Mouse (Mus musculus) heart, embryonic 16.5 days (tissue): Measurements from ENCODE around the gene Spata18. TPM values are rescaled to one million over a fixed set of nuclear protein-coding genes. Genes with fewer than 3 reads are reported as not detected.

Experiments used
- ATAC-seq: fragments of 200-750 bp; cut with Nextera tagmentation; replicated peaks from 2 replicates; pipeline ENCODE4 v1.8.0; 2017; ENCODE audit warnings: moderate number of reproducible peaks; ENCODE audit not compliant: insufficient read depth, low FRiP score; ENCODE audit errors: extremely low read depth
- H3K27ac ChIP-seq: fragments of 300-500 bp; sonication (generic); 2 replicates; pipeline ENCODE4 v1.5.1; 2014; ENCODE audit warnings: mild to moderate bottlenecking, low read length, control low read depth, moderate library complexity
- H3K27me3 ChIP-seq: fragments of 300-500 bp; sonication (generic); 2 replicates; pipeline ENCODE4 v1.6.1; 2014; ENCODE audit warnings: low read length, mixed read lengths; ENCODE audit not compliant: control insufficient read depth, insufficient read depth
- H3K36me3 ChIP-seq: fragments of 300-500 bp; sonication (generic); 2 replicates; pipeline ENCODE4 v1.6.1; 2014; ENCODE audit not compliant: control insufficient read depth, insufficient read depth
- H3K4me1 ChIP-seq: fragments of 300-500 bp; sonication (generic); 2 replicates; pipeline ENCODE4 v1.6.1; 2014; ENCODE audit warnings: low read length, mixed read lengths; ENCODE audit not compliant: control insufficient read depth, insufficient read depth
- H3K4me2 ChIP-seq: fragments of 300-500 bp; sonication (generic); 2 replicates; pipeline ENCODE4 v1.6.1; 2014; ENCODE audit warnings: low read depth, mild to moderate bottlenecking, control low read depth, low read length
- H3K4me3 ChIP-seq: fragments of 300-500 bp; sonication (generic); 2 replicates; pipeline ENCODE4 v1.5.1; 2014; ENCODE audit warnings: mild to moderate bottlenecking, control low read depth, low read length
- H3K9ac ChIP-seq: fragments of 300-500 bp; sonication (generic); 2 replicates; pipeline ENCODE4 v1.6.1; 2014; ENCODE audit warnings: low read length, control low read depth
- H3K9me3 ChIP-seq: fragments of 300-500 bp; sonication (generic); replicated peaks from 2 replicates; pipeline ENCODE4 v1.6.1; 2016; ENCODE audit warnings: low read length; ENCODE audit not compliant: control insufficient read depth
- WGBS: fragments of 180-500 bp; shearing (Covaris S2); extraction: QIAGEN DNeasy Blood & Tissue Kit; methylation state at CpG from one replicate; pipeline ENCODE4 v1.1.7; 2014; 5-methylcytosine and 5-hydroxymethylcytosine counted together
- polyA plus RNA-seq: library from polyadenylated mRNA; unstranded; fragments of >200 nt; fragmentation: Nextera tagmentation; extraction: Ambion mirVana; gene quantifications from 2 replicates; pipeline ENCODE4 v1.2.1, GENCODE M21; 2015

Spata18 gene
- polyA plus RNA-seq, 1 experiment from 2014 or later, result 1.5 TPM

- 80% methylated on average over 6 of the region's 6 CpGs for WGBS
- Histone ChIP-seq H3K4me1 (peaks cover 1% of the 10 kb centered on the region), H3K4me2 (no peak overlapping the region), H3K4me3 (no peak overlapping the region), H3K27me3 (no peaks in the 10 kb centered on the region), H3K9me3 (no peaks in the 10 kb centered on the region), H3K9ac (no peak overlapping the region), H3K36me3 (no peaks in the 10 kb centered on the region), H3K27ac (no peak overlapping the region)
- no peak for ATAC-seq
Measured at GRCm38 (mm10) chr5:73683221-73683620, 32.0 kb downstream of the Spata18 start.

- ATAC-seq, result no peak
- H3K9ac ChIP-seq, result no peak overlapping the region
- H3K27ac ChIP-seq, result no peak overlapping the region
- no peaks in the 10 kb centered on the region for H3K9me3 ChIP-seq
- H3K4me1 ChIP-seq, result peaks cover 7% of the 10 kb centered on the region
- H3K4me3 ChIP-seq, result no peak overlapping the region
- no peaks in the 10 kb centered on the region for H3K27me3 ChIP-seq
- WGBS, result 56% methylated on average over 9 of the region's 9 CpGs
- no peaks in the 10 kb centered on the region for H3K36me3 ChIP-seq
- no peak overlapping the region for H3K4me2 ChIP-seq
Measured at GRCm38 (mm10) chr5:73683706-73684409, 32.7 kb downstream of the Spata18 start.

GRCm38 (mm10) chr5:73686149-73686548 is 35.0 kb downstream of the Spata18 start:
- H3K9me3 ChIP-seq, result no peaks in the 10 kb centered on the region
- H3K4me3 ChIP-seq, result no peak overlapping the region
- no peak overlapping the region for H3K4me2 ChIP-seq
- H3K27ac ChIP-seq, result no peak overlapping the region
- H3K4me1 ChIP-seq, result peaks cover 19% of the 10 kb centered on the region
- no peak for ATAC-seq
- no peaks in the 10 kb centered on the region for H3K36me3 ChIP-seq
- WGBS, result 14% methylated on average over 4 of the region's 4 CpGs
- no peak overlapping the region for H3K9ac ChIP-seq
- H3K27me3 ChIP-seq, result no peaks in the 10 kb centered on the region

- no peaks in the 10 kb centered on the region for H3K9me3 ChIP-seq
- peaks cover 19% of the 10 kb centered on the region for H3K4me1 ChIP-seq
- 0 out of 2 replicates have a peak, but pooled peaks have one; percentile 61 for ATAC-seq
- H3K9ac ChIP-seq, result no peak overlapping the region
- WGBS, result 33% methylated on average over 1 of the region's 1 CpGs
- H3K4me2 ChIP-seq, result peak overlapping the region; percentile 8; the same call in 1 of the 2 replicates
- peak overlapping the region; percentile 53 for H3K27ac ChIP-seq
- no peaks in the 10 kb centered on the region for H3K36me3 ChIP-seq
- no peak overlapping the region for H3K4me3 ChIP-seq
- no peaks in the 10 kb centered on the region for H3K27me3 ChIP-seq
Measured at GRCm38 (mm10) chr5:73688576-73688975, 37.4 kb downstream of the Spata18 start.

GRCm38 (mm10) chr5:73690146-73690545 is 39.0 kb downstream of the Spata18 start:
- Histone ChIP-seq H3K4me3 (no peak overlapping the region), H3K4me1 (peaks cover 19% of the 10 kb centered on the region), H3K27ac (peak overlapping the region; percentile 41), H3K4me2 (no peak overlapping the region), H3K9ac (no peak overlapping the region), H3K36me3 (no peaks in the 10 kb centered on the region), H3K27me3 (no peaks in the 10 kb centered on the region), H3K9me3 (no peaks in the 10 kb centered on the region)
- ATAC-seq, result peak; percentile 49; the same call in 1 of the 2 replicates
- 41% methylated on average over 2 of the region's 2 CpGs for WGBS

- no peak overlapping the region for H3K4me3 ChIP-seq
- H3K9me3 ChIP-seq, result no peaks in the 10 kb centered on the region
- H3K9ac ChIP-seq, result no peak overlapping the region
- H3K27ac ChIP-seq, result no peak overlapping the region
- H3K4me1 ChIP-seq, result peaks cover 19% of the 10 kb centered on the region
- WGBS, result 46% methylated on average over 15 of the region's 15 CpGs
- H3K36me3 ChIP-seq, result no peaks in the 10 kb centered on the region
- no peak overlapping the region for H3K4me2 ChIP-seq
- ATAC-seq, result no peak
- no peaks in the 10 kb centered on the region for H3K27me3 ChIP-seq
Measured at GRCm38 (mm10) chr5:73691723-73692520, 40.7 kb downstream of the Spata18 start.

- H3K36me3 ChIP-seq, result no peaks in the 10 kb centered on the region
- no peak overlapping the region for H3K9ac ChIP-seq
- WGBS, result 51% methylated on average over 1 of the region's 1 CpGs
Measured at GRCm38 (mm10) chr5:73693778-73694177, 42.6 kb downstream of the Spata18 start.

GRCm38 (mm10) chr5:73694254-73695015 is 43.3 kb downstream of the Spata18 start:
- H3K27me3 ChIP-seq, result no peaks in the 10 kb centered on the region
- no peak for ATAC-seq
- H3K27ac ChIP-seq, result 0 out of 2 replicates have a peak overlapping the region, but pooled peaks have one; percentile 23
- no peak overlapping the region for H3K4me2 ChIP-seq
- H3K9me3 ChIP-seq, result no peaks in the 10 kb centered on the region
- WGBS, result 77% methylated on average over 4 of the region's 4 CpGs
- no peak overlapping the region for H3K9ac ChIP-seq
- H3K36me3 ChIP-seq, result no peaks in the 10 kb centered on the region
- H3K4me3 ChIP-seq, result no peak overlapping the region
- H3K4me1 ChIP-seq, result peaks cover 7% of the 10 kb centered on the region

More at GRCm38 (mm10) chr5:73693778-73694177, 42.6 kb downstream of the Spata18 start:
- no peak overlapping the region for H3K4me3 ChIP-seq
- H3K4me1 ChIP-seq, result peaks cover 12% of the 10 kb centered on the region
- no peaks in the 10 kb centered on the region for H3K27me3 ChIP-seq
- no peak for ATAC-seq
- H3K4me2 ChIP-seq, result no peak overlapping the region
- no peaks in the 10 kb centered on the region for H3K9me3 ChIP-seq
- H3K27ac ChIP-seq, result no peak overlapping the region
